Mouse (Mus musculus) liver, postnatal 0 days (tissue): ENCODE results near the gene Arhgap25.

Source experiments
- CTCF ChIP-seq: sonication (generic); IDR thresholded peaks from 2 replicates; pipeline ENCODE4 v1.5.1; 2016; ENCODE audit warnings: antibody characterized with exemption, low read depth
- EP300 ChIP-seq: IDR thresholded peaks from 2 replicates; pipeline ENCODE4 v1.6.1; 2016; ENCODE audit warnings: antibody characterized with exemption, low read depth, mild to moderate bottlenecking

DNA sequence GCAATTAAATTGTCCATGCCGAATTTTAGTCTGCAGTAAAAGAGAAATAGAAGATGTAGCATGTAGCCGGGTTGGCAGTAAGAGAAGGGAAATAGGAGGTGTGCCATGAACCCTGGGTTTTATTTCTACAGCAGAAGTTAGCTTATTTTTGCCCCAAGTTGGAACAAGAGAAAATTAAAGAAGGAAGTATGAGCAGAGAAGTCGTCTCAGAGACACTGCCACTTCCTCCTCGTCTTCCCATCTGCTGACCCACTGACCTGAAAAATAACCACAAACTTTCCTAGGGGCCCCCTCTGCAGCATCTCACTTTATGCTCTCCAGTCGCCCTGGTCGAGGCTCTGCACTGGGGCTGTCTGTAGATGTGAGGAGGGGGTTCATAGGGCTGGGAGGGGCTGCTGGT is 33.3 kb downstream of the Arhgap25 start:
- TF ChIP-seq EP300, result no peak
- TF ChIP-seq CTCF, result no peak
